Mouse (Mus musculus) spleen, postnatal 4 days (tissue): Measurements from ENCODE around the gene Zfp174.

ENCODE experiments used
- DNase-seq, 2 experiments: peaks; one replicate each; pipeline ENCODE4 v3.0.0; 2022; ENCODE audit warnings: low spot score in 2 of 2

Gene Zfp174

DNA sequence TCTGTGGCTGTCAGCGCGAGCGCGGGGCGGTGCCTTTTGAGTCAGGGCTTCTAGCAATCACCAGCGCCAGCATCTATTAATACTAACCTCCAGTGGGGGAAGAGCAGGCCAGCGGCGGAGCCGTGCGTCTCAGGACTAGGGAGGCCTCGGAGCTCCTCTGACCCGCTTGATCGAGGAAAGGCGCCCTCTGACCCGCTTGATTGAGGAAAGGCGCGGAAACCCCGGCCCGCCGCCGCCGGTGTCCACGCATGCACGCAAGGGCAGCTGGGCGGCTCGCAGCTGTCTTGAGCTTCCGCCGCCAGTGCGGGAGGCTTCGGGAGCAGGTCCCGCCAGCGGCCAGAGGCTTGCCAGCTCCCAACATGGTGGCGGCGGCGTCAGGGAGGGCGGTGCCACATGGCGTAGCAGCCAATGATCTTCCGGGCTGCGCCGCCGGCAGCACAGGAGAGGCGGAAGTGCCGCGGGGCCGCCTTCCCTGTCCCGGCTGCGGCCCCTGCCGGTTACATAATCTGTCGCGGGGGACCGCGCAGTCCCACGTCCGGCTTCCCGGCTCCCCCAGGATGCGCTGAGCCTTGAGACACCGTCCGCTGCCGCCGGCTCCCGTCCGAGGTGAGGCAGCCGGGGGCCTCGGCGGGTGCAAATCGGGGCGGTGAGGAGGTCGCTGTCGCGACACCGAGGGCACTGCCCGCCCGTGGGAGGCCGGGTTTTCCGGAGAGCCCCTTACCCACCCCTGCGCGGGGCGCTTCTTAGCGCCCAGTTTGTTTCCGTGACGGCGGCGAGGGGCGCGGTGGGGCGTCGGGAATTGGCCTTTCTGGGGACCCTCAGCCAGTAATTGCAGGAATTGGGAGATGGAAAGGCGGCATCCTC is 37.4 kb downstream of the Zfp174 start, which contains the start of the genes Zfp597 and Gm20695:
Zfp597 (minus strand) TSS at position 361 of the 864 bp plus-strand sequence.
Gm20695 (plus strand) TSS at position 448 of the 864 bp plus-strand sequence.
- DNase-seq: peak; percentile 95 to 98

DNA sequence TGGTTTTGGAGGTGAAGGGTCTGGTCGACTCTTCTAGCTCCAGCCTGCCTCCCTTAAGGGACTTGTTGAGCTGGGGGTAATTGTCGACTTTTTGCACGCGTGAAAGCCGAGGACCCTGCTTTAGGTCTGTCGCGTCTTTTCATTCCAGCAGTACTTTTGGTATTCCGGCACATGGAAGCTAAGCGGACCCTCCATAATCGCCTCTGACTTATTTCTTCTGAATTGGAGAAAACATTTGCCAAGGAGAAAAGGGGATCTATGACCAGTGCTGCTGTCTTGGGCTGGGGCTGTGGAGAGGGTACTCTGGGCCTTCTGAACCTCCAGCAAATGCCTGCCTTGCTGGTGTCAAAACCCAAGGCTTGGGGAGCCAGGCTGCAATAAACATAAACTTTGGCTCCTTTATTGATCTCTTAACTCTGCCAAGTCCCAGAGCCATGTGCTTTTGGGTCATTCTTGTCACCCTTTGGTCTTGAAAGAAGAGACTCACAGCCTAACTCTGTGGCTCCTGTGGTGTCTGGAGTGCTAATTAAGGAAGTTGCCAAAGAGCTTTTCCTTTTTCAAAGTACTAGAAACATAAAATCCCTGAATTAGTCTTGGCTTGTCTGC is 38.1 kb downstream of the Zfp174 start:
- no peak for DNase-seq

DNA sequence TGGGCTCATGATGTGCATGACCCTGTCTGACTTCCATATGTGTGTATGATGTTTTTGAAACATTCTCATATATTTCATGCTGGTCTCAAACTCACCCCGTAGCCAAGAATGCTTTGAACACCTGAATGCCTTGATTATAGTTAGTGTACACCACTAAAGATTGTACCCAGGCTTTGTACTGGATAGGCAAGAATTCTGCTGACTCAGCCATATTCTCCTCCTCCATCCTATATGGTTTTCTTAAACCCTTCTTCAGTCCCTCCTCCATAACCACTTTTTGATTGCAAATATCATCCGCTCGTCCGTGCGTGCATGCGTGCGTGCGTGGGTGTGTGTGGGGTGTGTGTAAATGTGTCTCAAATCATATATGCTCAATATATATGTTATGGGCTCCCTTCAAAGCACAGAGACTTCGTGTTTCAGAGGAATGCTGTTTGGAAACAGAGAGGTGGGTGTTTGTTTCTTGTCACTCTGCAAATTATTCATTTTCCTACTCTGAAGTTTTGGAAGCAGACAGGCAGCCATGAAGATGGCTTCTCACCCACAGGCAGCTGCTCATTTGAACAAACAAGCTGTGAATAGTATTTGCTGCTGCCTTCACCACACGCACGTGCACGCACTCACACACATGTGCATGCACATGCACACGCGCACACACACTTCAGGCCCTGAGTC is 44.7 kb downstream of the Zfp174 start:
- no peak for DNase-seq

DNA sequence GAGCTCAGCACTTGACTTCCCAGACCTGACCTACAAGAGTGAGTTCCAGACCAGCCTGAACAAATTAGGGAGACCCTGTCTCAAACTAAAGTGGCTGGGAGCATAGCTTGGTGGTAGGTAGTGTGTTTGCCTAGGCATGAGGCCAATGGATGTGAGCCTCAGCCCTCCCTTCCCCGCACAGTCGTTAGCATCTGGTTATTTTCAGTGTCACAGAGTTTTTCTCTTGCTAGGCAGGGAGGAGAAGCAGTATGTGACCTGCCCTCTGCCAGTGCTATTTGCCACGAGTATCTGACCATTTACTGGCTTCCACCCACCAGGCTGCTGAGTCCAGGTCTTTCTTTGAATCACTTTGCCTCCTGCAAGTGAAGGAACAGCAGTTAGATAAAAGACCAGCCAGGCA is 46.7 kb downstream of the Zfp174 start:
- DNase-seq: no peak

DNA sequence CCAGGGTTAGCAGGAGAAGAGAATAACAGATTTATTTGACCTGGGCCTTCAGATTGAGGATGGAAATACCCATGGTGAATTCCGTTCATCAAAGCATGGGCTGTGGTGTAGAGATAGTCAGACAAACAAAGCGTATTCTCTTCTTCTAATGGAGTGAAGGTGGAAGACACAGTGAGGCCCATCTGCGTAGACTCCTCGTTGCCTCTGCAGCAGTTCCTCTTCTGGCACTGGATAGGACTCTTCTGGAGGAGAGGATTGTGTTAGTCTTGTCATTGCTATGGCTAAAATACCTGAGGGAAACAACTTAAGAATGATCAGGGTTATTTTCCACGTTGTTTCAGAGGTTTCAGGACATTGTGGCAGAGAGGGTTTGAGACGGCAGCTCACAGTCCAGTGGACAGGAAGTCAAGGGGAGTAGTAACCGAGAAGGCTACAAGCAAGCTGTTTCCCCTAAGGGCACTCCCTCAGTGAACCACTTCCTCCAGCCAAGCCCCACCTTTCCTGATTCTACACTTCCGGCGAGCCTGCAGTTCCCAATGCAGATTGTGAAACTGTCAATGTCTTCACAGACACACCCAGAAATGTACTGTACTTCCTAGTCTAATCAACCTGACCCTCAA is 48.2 kb downstream of the Zfp174 start:
- DNase-seq: peak; percentile 66 to 74

DNA sequence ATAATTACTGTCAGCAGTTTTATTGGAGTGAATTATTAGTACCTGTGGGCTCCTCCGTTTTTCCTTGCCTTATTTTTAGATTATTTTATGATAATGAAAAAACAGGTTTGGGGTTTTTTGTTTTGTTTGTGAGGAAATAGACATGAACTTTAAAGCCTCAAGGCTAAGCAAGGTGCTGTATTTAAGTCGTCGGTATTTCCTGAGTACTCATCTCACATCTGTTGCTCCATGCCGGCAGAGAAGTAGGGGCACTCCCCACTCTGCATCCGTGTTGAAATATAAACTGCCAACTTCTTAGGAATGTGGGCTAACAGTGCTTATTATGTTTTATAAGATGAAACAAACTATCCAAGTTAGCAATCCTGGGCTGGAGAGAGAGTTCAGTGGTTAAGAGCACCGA is 49.0 kb downstream of the Zfp174 start:
- no peak for DNase-seq

DNA sequence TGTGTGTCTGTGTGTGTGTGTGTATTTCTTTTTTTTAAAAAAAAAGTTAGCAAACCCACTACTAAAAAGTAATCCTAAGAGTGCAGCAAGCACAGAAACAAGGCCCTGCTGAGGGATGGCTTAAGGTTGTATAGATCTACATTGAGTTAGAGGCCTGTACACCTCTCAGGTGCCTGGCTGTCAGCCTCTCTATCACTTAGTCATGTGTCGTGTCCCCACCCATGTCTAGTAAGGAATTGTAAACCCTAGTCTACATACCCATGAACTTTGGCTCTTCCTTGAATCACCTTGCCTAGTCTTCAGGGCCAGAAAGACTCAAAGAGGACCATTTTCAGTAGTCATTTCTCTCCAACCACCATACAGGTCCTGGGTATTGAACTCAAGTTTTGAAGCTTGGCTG is 49.5 kb downstream of the Zfp174 start:
- DNase-seq: no peak

DNA sequence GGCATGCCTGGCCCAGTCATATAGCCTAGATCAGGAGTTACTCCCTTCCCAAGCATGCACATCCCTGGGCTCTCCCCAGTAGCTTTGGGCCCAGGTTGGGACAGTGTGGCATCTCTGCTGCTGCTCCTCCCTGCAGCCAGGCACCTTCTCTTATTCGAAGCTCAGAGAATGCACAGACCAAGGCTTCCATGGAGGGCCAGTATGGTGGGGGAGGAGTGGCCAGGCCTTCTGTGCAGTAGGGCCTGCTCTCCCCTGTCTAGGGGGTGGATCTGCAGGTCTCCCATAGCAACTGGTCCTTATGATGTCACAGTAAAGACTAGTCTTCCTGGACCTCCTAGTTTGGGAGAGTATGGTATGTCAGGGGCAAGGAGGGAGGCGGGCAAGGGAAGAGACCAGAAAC is 60.4 kb downstream of the Zfp174 start:
- DNase-seq: no peak
